Mouse (Mus musculus) layer of hippocampus, postnatal 14 days (tissue): Measurements from ENCODE around the gene Rnf31. TPM values are rescaled to one million over a fixed set of nuclear protein-coding genes. Genes with fewer than 3 reads are reported as not detected.

Experiments used
- DNase-seq, 2 experiments: peaks; one replicate each; pipeline ENCODE4 v3.0.0; 2021 to 2022; ENCODE audit warnings: low spot score in 2 of 2, mixed read lengths in 1 of 2
- total RNA-seq, 2 experiments: library from RNA; stranded (reverse); gene quantifications; 2 replicates each; pipeline ENCODE4 v1.2.3; 2021

Gene Rnf31
- total RNA-seq, 2 experiments from 2014 or later, result 34.6 to 37.0 TPM

DNA sequence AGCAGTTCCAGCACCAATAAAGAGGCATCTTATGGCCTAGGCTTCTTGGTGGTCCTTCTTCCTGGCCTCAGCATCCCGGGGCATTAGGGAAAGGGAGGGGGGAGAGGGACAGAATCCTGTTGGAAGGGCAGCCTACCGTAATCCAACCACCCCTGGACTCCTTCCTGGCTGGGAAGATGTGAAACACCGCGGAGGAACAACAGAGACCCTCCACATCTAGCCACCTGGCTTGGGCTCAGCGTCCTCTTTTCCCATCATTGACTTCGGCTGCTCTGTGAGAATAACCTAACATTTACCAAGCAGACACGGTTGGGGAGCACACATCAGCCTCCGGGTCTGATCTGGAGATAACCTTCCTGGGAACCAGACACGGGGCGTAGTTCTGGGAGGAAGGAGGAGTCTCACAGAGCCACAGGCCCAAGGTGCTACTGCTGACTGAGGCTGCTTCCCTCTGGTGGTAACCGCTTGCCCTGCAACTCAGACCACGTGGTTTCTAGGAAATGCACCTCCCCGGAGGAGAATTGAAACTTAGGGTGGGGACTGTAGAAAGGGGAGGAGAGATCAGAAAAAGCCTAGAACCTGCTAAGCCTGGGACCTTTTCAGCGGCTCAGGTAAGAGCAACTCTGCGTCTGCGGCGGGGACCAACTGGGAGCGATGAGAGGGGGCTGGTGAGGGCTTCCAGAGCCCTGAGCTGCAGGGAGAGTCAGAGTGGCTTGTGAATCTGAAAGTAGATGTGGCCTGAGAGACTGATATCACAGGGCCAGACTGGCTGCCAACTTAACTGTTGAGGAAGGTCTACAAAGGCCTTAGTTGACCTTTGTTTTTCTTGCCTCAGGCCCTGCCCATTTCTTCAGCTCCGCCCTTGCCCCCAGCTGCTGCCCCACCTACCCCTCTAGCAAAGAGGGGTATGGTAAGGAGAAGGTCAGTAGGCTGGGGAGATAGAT lies 12.4 kb downstream of the Rnf31 start:
- peak; percentile 84 to 88 for DNase-seq

DNA sequence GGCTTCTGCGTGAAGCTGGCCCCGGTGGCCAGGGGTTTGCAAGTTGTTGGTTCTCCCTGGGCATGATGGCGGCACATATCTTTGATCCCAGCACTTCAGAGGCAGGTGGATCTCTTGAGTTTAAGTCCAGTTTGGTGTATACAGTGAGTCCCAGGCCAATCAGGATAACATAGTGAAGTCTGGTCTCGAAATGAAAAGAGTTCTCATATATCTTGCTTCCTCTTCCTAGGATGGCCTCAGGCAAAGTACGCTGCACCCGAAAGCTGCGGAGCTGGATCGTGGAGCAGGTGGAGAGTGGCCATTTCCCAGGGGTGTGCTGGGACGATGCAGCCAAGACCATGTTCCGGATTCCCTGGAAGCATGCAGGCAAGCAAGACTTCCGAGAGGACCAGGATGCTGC lies 13.3 kb downstream of the Rnf31 start:
- DNase-seq, result no peak

- no peak for DNase-seq
Measured at GRCm38 (mm10) chr14:55605743-55606459, 14.4 kb downstream of the Rnf31 start.

DNA sequence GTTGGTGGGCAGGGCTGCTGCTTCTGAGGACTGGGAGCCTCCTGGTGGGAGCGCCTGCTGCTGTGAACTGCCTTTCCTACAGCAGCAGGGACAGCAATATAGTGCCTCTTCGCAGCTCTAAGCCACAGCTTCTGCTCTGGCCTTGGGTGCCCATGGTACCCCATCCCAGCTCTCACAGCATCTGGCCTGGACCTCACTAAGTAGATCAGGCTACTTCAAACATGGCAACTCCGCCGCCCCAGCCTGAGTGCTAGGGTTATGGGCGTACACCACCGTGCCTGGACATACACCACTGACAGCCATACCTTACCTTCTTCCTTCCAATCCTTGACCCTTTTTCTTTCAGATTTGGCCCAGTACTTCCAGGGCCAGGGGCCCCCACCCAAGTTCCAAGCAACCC lies 16.8 kb downstream of the Rnf31 start:
- no peak for DNase-seq

GRCm38 (mm10) chr14:55613346-55613745 lies 21.8 kb downstream of the Rnf31 start:
- no peak for DNase-seq

GRCm38 (mm10) chr14:55614565-55615178 lies 23.2 kb downstream of the Rnf31 start:
- DNase-seq, result no peak

DNA sequence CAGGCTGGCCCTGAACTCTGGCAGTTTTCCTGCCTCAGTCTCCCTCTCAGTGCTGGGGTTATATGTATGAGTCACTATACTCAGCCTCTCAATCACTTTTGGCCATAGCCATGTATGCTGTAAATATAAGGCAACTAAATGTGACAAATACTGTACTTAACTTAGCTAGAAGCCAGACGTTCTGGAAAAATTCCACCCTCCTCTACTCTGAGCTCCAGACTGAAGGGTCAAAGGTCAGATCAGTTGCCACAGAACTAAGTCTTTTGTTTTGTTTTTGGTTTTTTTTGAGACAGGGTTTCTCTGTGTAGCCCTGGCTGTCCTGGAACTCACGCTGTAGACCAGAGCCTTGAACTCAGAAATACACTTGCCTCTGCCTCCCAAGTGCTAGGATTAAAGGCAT lies 24.4 kb downstream of the Rnf31 start:
- no peak for DNase-seq

DNA sequence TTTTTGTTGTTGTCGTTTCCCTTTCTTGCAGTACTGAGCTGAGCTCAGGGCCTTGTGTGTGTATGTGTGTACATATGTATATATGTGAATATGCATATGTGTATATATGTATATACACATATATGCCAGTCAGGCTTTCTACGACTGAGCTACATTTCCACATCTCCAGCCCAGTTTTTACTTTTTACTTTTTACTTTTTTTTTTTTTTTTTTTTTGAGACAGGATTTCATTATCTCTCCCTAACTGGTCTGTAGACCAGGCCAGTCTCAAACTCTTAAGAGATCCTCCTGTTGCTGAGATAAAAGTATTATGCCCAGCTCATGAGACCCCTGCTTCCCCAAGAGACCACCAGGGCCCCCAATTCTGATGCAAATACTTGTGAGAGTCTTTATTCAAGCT lies 25.3 kb downstream of the Rnf31 start:
- no peak for DNase-seq

GRCm38 (mm10) chr14:55617822-55618221 lies 26.3 kb downstream of the Rnf31 start, which contains the start of gene Rec8:
Gene Rec8, plus strand, starts transcription at chr14:55618037.
- DNase-seq, result no peak

DNA sequence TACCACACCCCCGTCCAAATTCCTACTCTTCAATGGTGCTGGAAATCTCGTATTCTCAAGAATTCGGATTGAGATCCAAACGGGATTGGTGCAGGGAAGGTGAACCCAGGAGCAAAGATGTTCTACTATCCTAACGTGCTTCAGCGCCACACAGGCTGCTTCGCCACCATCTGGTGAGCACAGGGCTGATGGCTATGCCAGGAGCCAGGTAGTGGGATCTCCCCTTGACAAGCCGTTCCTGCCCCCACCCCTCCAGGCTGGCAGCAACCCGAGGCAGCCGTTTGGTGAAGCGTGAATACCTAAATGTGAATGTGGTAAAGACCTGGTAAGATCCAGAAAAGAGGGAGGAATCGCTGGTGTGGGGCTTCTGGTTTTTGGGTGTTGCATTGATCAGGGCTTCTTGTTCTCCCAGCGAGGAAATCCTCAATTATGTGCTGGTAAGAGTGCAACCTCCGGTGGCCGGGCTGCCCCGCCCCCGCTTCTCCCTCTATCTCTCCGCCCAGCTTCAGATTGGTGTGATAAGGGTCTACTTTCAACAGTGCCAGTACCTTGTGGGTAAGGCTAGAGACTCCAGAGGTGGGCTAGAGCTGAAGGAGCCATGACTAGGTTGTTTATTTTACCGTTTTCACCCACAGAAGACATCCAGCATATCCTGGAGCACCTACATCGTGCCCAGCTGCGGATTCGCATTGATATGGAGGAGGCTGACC lies 27.1 kb downstream of the Rnf31 start:
- no peak for DNase-seq

- DNase-seq, result no peak
Measured at GRCm38 (mm10) chr14:55628077-55628827, 36.7 kb downstream of the Rnf31 start.

DNA sequence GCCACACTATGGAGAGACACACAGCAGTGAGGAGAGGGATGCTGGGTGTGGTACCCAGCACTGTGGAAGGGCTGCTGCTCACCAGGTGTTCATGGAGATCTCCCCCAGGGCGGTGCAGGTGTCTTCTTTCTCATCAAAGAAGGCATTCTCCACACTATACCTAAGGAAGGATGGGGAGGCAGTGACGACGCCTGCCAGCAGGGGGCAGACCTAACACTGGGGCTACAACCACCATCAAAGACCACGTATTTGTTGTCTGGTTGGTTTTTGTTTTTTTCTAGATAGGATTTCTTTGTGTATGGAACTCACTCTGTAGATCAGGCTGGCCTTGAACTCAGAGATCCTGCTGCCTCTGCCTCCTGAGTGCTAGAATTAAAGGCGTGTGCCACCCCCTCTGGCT lies 37.8 kb downstream of the Rnf31 start:
- no peak for DNase-seq

- DNase-seq, result peak in 1 of 2 experiments; percentile 42
Measured at GRCm38 (mm10) chr14:55634874-55635522, 43.5 kb downstream of the Rnf31 start.

- peak; percentile 83 to 93 for DNase-seq
Measured at GRCm38 (mm10) chr14:55635523-55636007, 44.1 kb downstream of the Rnf31 start, which contains the start of gene Ipo4. Gene Ipo4, minus strand, starts transcription at chr14:55635957.

- no peak for DNase-seq
Measured at GRCm38 (mm10) chr14:55637795-55638194, 46.3 kb downstream of the Rnf31 start, which contains the start of gene Gm49378. Gene Gm49378, minus strand, starts transcription at chr14:55637895.

DNA sequence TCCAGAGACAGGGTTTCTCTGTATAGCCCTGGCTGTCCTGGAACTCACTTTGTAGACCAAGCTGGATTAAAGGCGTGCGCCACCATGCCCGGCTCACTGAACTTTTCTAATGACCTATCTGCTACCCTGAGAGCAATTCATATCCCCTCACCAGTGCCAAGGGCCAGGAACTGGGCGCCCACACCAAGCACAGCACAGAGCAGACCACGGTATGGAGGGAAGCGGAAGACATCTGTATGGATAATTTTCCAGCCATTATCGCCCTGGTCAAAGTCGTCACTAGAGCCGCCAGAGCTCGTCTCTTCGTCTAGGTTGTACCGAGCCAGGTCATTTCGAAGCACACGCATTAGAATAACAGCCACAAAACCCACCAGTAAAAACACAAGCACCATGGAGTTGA lies 49.3 kb downstream of the Rnf31 start:
- DNase-seq, result no peak

GRCm38 (mm10) chr14:55641291-55641690 lies 49.8 kb downstream of the Rnf31 start:
- DNase-seq, result no peak

GRCm38 (mm10) chr14:55642679-55643059 lies 51.2 kb downstream of the Rnf31 start:
- no peak for DNase-seq

GRCm38 (mm10) chr14:55643060-55643907 lies 51.8 kb downstream of the Rnf31 start, which contains the start of gene Tm9sf1:
Gene Tm9sf1, minus strand, starts transcription at chr14:55643806.
- peak; percentile 86 to 95 for DNase-seq
